Mouse (Mus musculus): ENCODE data around the gene Sbno2. TPM values are rescaled to one million over a fixed set of nuclear protein-coding genes. Genes with fewer than 3 reads are reported as not detected.

The Sbno2 gene
- polyA plus RNA-seq, 1 experiment, result 151 TPM

GRCm38 (mm10) chr10:80078366-80078765 is 27.0 kb downstream of the Sbno2 start:
- TF ChIP-seq GATA1 (IDR thresholded peaks at IDR 0.05; ENCODE audit: borderline replicate concordance, low read length) (no peak), FLI1 (IDR thresholded peaks at IDR 0.05; ENCODE audit: low read length) (no peak)
- H3K9me3 ChIP-seq, result no peaks in the 10 kb centered on the region
- peaks cover 90% of the 10 kb centered on the region for H3K4me1 ChIP-seq
- H3K36me3 ChIP-seq (replicated peaks; ENCODE audit: low read length), result peaks cover 93% of the 10 kb centered on the region
- no peaks in the 10 kb centered on the region for H3K27me3 ChIP-seq (replicated peaks)
- H3K4me3 ChIP-seq (replicated peaks), result no peak overlapping the region

- Histone ChIP-seq H3K36me3 (replicated peaks; ENCODE audit: low read length) (peaks cover 93% of the 10 kb centered on the region), H3K4me1 (peaks cover 90% of the 10 kb centered on the region), H3K4me3 (replicated peaks) (no peak overlapping the region), H3K9me3 (no peaks in the 10 kb centered on the region), H3K27me3 (replicated peaks) (no peaks in the 10 kb centered on the region)
- TF ChIP-seq GATA1 (IDR thresholded peaks at IDR 0.05; ENCODE audit: borderline replicate concordance, low read length), result no peak
- TF ChIP-seq FLI1 (IDR thresholded peaks at IDR 0.05; ENCODE audit: low read length), result no peak
Observed at GRCm38 (mm10) chr10:80077312-80077711, 28.1 kb downstream of the Sbno2 start.

- Histone ChIP-seq H3K4me1 (peaks cover 90% of the 10 kb centered on the region), H3K27me3 (replicated peaks) (no peaks in the 10 kb centered on the region), H3K36me3 (replicated peaks; ENCODE audit: low read length) (peaks cover 93% of the 10 kb centered on the region), H3K9me3 (no peaks in the 10 kb centered on the region), H3K4me3 (replicated peaks) (peak overlapping the region; percentile 99)
- TF ChIP-seq FLI1 (IDR thresholded peaks at IDR 0.05; ENCODE audit: low read length) (no peak), GATA1 (IDR thresholded peaks at IDR 0.05; ENCODE audit: borderline replicate concordance, low read length) (no peak)
Observed at GRCm38 (mm10) chr10:80076386-80076785, 29.0 kb downstream of the Sbno2 start.

GRCm38 (mm10) chr10:80075924-80076323 is 29.4 kb downstream of the Sbno2 start:
- peaks cover 90% of the 10 kb centered on the region for H3K4me1 ChIP-seq

GRCm38 (mm10) chr10:80074813-80075601 is 30.4 kb downstream of the Sbno2 start:
- H3K4me3 ChIP-seq (replicated peaks), result peak overlapping the region; percentile 99
- peaks cover 90% of the 10 kb centered on the region for H3K4me1 ChIP-seq
- H3K27me3 ChIP-seq (replicated peaks), result no peaks in the 10 kb centered on the region
- TF ChIP-seq FLI1 (IDR thresholded peaks at IDR 0.05; ENCODE audit: low read length) (no peak), GATA1 (IDR thresholded peaks at IDR 0.05; ENCODE audit: borderline replicate concordance, low read length) (no peak)
- peaks cover 91% of the 10 kb centered on the region for H3K36me3 ChIP-seq (replicated peaks; ENCODE audit: low read length)
- H3K9me3 ChIP-seq, result no peaks in the 10 kb centered on the region

More at GRCm38 (mm10) chr10:80075924-80076323, 29.4 kb downstream of the Sbno2 start:
- Histone ChIP-seq H3K27me3 (replicated peaks) (no peaks in the 10 kb centered on the region), H3K9me3 (no peaks in the 10 kb centered on the region), H3K36me3 (replicated peaks; ENCODE audit: low read length) (peaks cover 91% of the 10 kb centered on the region), H3K4me3 (replicated peaks) (peak overlapping the region; percentile 99)
- TF ChIP-seq GATA1 (IDR thresholded peaks at IDR 0.05; ENCODE audit: borderline replicate concordance, low read length), result no peak
- TF ChIP-seq FLI1 (IDR thresholded peaks at IDR 0.05; ENCODE audit: low read length), result no peak

GRCm38 (mm10) chr10:80072623-80073489 is 32.5 kb downstream of the Sbno2 start:
- H3K4me1 ChIP-seq, result peaks cover 92% of the 10 kb centered on the region

GRCm38 (mm10) chr10:80071516-80071900 is 33.9 kb downstream of the Sbno2 start:
- Histone ChIP-seq H3K36me3 (replicated peaks; ENCODE audit: low read length) (peaks cover 90% of the 10 kb centered on the region), H3K4me1 (peaks cover 93% of the 10 kb centered on the region), H3K4me3 (replicated peaks) (peak overlapping the region; percentile 99), H3K9me3 (no peaks in the 10 kb centered on the region), H3K27me3 (replicated peaks) (no peaks in the 10 kb centered on the region)
- no peak for TF ChIP-seq FLI1 (IDR thresholded peaks at IDR 0.05; ENCODE audit: low read length)
- TF ChIP-seq GATA1 (IDR thresholded peaks at IDR 0.05; ENCODE audit: borderline replicate concordance, low read length), result no peak

More at GRCm38 (mm10) chr10:80072623-80073489, 32.5 kb downstream of the Sbno2 start:
- peaks cover 90% of the 10 kb centered on the region for H3K36me3 ChIP-seq (replicated peaks; ENCODE audit: low read length)
- H3K27me3 ChIP-seq (replicated peaks), result no peaks in the 10 kb centered on the region
- peak overlapping the region; percentile 99 for H3K4me3 ChIP-seq (replicated peaks)
- H3K9me3 ChIP-seq, result no peaks in the 10 kb centered on the region
- no peak for TF ChIP-seq GATA1 (IDR thresholded peaks at IDR 0.05; ENCODE audit: borderline replicate concordance, low read length)
- TF ChIP-seq FLI1 (IDR thresholded peaks at IDR 0.05; ENCODE audit: low read length), result no peak

- Histone ChIP-seq H3K9me3 (no peaks in the 10 kb centered on the region), H3K4me3 (replicated peaks) (peak overlapping the region; percentile 99), H3K36me3 (replicated peaks; ENCODE audit: low read length) (peaks cover 90% of the 10 kb centered on the region), H3K27me3 (replicated peaks) (no peaks in the 10 kb centered on the region), H3K4me1 (peaks cover 93% of the 10 kb centered on the region)
- TF ChIP-seq GATA1 (IDR thresholded peaks at IDR 0.05; ENCODE audit: borderline replicate concordance, low read length) (no peak), FLI1 (IDR thresholded peaks at IDR 0.05; ENCODE audit: low read length) (no peak; the same call in 1 of the 2 replicates)
Observed at GRCm38 (mm10) chr10:80070837-80071515, 34.4 kb downstream of the Sbno2 start.

- TF ChIP-seq GATA1 (IDR thresholded peaks at IDR 0.05; ENCODE audit: borderline replicate concordance, low read length) (no peak), FLI1 (IDR thresholded peaks at IDR 0.05; ENCODE audit: low read length) (no peak)
- Histone ChIP-seq H3K9me3 (no peaks in the 10 kb centered on the region), H3K4me1 (peaks cover 94% of the 10 kb centered on the region), H3K4me3 (replicated peaks) (peak overlapping the region; percentile 88), H3K27me3 (replicated peaks) (no peaks in the 10 kb centered on the region), H3K36me3 (replicated peaks; ENCODE audit: low read length) (peaks cover 94% of the 10 kb centered on the region)
Observed at GRCm38 (mm10) chr10:80069948-80070450, 35.4 kb downstream of the Sbno2 start.

Measured in megakaryocyte, embryonic 14.5 days (primary cell).